Mouse (Mus musculus) liver, adult 2 months (tissue): ENCODE results near the gene Hmces.
"Not testable (repeated sequence)": the region's sequence is repeated elsewhere in the genome, so short reads cannot be mapped to it uniquely, and the experiment has no call there.

ENCODE experiments used
- CTCF ChIP-seq: fragments of 200-500 bp; IDR thresholded peaks from 2 replicates; pipeline ENCODE4 v1.5.1; 2011; ENCODE audit warnings: low read depth, low read length, control low read depth
- POLR2A ChIP-seq: fragments of 200-500 bp; IDR thresholded peaks from 2 replicates; pipeline ENCODE4 v1.6.1; 2011; ENCODE audit warnings: low read length, control low read depth; ENCODE audit not compliant: insufficient read depth; ENCODE audit errors: extremely low read depth

- TF ChIP-seq CTCF, POLR2A: not testable (repeated sequence)
Measured at GRCm38 (mm10) chr6:87962457-87962856, 48.7 kb downstream of the Hmces start.
